Mouse (Mus musculus) frontal cortex, adult (tissue): ENCODE data around the gene Mrpl49.

Experiments used
- ATAC-seq: cut with Nextera tagmentation; 2 replicates; pipeline ENCODE4 v1.9.2; 2017; ENCODE audit warnings: mild to moderate bottlenecking, moderate library complexity, mixed read lengths; ENCODE audit not compliant: low TSS enrichment

The Mrpl49 gene

DNA sequence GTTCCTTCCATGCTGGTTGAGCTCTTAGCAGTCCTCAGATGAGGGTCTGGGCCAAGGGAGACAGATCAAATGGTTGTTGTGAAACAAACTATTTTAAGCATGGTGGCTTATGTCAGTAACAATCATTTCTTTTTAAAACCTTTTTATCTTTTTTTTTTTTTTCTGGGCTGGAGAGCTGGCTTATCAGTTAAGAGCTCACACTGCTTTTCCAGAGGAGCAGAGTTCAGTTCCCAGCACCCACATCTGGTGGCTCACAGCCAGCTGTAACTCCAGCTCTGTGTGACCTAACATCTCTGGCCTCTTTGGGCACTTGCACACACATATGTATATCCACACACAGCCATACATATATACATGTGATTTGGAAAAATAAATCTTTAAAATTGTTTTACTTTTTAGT lies 19.9 kb downstream of the Mrpl49 start:
- ATAC-seq, result no peak

DNA sequence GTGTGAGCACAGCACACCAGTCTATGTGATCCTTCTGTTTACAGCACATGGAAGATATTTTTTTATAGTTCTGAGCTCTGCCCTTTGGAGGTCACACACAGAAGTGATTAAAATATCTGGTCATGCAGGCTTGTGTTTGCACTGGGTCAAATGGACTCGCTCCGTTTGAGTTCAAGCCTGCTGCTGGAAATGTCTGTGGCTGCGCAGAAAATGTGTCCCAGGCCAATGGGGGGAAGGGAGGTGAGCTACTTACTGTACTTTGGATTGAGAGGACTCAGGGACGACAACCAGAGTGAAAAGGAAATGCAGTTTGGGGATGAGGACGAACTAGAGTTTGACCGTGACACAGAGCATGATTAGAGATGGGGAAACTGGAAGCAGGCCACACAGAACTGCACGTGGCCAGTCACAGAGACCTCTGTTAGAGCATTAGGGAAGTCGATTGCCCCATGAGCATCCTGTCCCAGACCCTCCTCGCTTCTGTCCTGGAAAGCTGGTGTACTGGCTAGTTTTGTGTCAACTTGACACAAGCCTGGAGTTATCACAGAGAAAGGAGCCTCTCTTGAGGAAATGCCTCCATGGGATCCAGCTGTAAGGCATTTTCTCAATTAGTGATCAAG lies 21.5 kb downstream of the Mrpl49 start:
- ATAC-seq, result no peak

DNA sequence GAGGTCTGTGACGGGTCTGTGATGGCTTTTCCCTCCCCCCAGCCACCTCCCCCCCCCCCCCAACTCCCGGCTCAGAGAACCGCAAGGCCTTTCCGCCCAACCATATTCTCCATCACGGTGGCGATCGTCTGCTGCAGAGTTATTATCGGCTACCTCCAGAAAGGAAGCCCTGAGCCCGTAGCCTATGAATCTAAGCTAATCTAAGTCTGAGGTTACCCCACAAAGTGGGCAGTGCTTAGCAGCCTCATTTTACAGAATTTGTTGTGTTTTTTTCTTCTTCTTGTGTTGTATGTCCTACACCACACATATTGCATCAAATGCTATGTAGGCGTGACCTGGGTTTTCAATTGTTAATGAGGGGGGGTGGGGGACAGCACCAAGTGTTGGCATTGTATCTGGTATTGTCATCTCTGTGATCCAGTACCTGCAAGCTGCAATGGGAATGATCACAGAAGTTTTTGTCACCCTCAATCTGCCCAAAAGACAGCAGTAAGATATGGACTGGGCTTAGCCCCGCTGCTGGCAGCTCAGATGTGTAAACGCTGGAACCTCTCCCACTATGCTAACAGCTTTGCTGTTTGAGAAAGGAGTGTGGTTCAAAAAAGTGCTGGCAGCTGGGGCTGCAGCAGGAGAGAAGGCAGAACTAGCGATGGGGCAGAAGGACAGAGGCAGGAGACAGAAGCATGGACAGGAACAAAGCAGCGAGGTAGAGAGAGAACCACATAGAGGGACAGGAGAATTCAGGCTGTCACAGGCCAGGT lies 26.9 kb downstream of the Mrpl49 start:
- ATAC-seq, result no peak

DNA sequence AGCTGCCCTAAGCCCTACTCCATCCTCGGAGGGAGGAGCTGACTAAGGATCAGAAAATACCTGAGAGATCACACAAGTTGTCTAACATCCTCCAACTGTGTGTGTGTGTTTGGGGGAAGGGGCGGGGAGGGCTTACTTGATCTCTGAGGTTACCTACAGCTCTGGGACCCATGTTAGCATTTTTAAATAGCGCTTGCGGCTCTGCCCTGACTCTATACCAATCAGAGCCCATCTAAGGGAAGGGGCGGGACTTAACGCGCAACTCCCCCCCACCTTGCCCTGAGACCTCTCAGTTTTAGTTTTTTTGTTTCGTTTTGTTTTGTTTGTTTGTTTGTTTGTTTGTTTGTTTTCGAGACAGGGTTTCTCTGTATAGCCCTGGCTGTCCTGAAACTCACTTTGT lies 28.2 kb downstream of the Mrpl49 start:
- ATAC-seq, result no peak

DNA sequence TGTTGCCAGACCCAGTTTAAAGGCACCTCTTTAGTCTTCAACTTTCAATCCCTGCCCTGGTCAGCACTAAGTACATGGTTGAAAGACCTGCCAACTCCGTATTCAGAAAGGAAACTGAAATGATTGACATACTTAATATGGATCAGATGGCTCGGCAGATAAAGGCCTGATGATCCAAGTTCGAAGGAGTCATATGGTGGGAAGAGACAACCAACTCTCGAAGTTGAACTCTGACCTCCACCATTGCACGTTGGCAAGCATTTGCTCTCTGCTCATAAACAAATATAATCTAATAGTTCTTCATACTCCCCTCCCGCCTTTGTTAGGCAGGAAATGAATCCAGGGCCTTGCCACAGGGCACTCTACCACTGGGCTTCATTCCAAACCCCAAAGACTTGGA lies 28.6 kb downstream of the Mrpl49 start:
- ATAC-seq, result no peak

DNA sequence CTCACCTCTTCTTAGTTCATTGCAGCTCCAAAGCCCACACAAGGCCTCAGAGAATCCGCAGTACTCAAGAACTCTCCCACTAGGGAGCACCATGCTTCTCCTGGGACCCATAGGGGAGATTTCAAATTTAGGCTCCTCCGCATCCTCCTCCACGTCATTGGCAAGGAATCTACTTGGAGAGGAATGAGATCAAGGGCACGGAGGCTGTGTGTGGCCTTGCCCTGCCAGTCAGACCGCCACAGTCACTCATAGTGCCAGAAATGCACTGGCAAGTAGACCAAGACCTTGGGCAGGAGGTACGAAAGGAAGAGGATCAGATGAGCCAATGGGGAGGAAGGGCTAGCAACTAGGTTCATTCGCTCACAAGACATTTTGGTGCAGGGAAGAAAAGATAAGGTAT lies 33.7 kb downstream of the Mrpl49 start:
- ATAC-seq, result no peak

DNA sequence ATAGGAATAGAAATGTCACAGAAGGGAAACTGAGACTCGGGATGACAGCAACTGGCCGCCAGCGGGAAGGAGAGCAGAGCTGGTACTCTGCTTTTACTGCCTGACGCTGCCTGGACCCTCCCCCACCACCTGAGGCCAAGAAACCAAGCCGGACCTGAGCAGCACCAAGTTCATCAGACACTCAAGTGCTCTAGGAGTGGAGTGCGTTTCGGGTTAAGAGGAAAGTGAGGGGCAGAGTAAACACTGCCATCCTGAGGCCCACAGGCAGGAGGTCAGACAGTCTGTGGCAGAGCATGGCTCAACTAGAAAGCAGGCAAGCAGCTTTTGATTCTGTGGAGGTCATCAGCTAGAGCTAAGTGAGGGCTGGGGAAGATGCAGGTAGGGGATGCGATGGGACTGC lies 34.5 kb downstream of the Mrpl49 start:
- no peak for ATAC-seq

DNA sequence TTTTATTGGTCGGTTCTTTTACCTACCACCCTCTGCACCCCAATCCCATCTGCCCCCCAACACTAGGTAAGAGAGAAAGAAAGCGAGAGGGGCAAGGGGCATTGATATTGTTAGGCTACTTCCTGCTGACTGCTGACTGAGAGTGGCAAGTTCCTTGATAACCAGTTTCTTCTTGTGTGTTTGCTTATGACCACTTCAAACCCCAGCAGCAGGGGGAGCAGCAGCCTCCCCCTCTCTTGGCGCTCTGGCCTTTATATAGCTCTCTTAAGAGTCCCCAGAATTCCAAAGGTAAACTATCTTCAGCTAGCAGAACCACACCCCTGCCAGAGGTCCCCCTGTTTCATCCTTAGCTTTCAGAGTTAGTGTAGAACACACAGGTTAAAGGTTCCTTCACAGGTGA lies 37.3 kb downstream of the Mrpl49 start:
- ATAC-seq, result no peak

DNA sequence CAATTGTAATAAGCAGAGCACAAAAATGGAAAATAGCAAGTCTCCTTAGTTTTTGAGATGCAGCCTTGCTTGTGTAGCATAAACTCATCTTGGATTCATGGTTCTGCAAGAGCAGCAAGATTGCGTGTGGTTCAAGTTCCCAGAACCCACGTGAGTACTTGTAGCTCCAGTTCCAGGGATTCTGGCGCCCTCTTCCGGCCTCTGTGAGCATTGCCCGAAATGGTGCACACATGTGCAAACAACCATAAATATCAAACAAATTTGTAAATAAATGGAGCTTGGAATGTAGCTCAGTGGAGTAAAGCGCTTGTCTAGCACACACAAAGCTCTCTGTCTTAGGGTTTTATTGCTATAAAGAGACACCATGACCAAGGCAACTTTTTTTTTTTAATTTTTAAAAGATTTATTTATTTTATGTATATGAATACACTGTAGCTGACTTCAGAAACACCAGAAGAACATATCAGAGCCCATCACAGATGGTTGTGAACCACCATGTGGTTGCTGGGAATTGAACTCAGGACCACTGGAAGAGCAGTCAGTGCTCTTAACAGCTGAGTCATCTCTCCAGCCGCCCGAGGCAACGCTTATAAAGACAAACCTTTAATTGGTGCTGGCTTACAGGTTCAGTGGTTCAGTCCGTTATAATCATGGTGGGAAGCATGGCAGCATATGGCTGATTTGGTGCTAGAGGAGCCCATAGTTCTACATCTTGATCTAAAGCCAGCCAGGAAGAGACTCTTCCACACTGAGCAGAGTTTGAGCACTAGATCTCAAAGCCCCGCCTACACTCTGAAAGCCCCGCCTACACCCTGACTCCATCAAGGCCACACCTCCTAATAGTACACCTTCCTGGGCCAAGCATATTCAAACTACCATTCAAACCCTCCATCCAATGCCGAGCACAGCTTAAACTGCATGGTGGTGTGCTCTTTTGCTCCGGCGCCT lies 39.2 kb downstream of the Mrpl49 start:
- 0 out of 2 replicates have a peak, but pooled peaks have one; percentile 24 for ATAC-seq

DNA sequence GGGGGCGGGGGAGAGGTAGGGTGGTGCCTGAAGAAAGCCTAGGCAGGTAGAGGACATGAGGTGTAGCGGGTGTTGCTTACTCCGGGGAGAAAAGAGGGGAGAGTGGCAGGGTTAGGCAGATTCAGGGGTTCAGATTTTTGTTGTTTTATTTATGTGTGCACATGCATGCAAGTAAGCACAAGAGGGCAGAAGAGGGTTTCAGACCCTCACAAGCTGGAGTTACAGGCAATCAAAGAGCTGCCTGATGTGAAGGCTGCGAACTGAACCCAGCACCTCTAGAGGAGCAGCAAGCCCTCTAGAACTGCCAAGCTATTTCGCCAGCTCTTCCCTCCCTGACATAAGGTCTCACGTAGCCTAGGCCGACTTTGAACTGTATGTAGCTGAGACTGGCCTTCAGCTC lies 41.1 kb downstream of the Mrpl49 start:
- no peak for ATAC-seq

DNA sequence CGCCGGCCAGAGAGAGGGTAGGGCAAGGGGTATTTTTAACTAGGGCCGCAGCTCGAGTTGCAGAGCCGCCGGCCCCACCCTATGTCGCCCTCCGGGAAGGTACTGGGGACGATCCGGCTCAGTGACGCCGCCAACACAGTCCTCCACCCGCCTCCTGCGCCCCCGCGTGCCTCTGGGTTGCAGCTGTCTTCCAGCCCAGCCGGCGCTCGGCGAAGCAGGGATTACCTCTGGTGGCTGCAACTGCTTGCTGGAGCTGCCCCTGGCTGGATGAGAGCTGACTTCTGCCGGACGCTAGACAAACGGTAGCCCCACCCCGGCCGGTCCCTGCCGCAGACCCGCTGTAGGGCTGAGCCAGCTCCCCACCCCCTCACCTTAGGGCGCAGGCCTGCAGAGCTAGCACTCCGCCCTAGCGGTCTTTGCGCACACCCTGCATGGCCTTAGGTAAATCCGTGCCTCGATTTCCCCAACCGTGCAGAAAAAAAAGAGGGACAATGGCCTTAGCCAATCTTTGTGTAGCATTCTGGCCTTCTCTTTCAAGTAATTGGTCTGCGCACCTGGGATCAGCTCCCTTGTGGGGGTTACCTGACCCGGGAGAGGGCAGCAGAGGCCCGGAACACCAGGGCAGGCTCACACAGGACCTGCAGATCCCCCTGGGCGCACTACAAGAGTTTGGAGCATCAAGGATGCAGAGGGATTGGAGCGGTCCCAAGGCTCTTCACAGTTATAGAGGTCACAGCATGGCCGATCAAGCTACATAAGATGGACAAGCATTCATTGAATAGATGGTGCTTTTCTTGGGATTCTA lies 41.9 kb downstream of the Mrpl49 start, which contains the start of gene Capn1:
Gene Capn1, minus strand, starts transcription at position 387 of the 805 bp plus-strand sequence.
- ATAC-seq, result peak; percentile 84

DNA sequence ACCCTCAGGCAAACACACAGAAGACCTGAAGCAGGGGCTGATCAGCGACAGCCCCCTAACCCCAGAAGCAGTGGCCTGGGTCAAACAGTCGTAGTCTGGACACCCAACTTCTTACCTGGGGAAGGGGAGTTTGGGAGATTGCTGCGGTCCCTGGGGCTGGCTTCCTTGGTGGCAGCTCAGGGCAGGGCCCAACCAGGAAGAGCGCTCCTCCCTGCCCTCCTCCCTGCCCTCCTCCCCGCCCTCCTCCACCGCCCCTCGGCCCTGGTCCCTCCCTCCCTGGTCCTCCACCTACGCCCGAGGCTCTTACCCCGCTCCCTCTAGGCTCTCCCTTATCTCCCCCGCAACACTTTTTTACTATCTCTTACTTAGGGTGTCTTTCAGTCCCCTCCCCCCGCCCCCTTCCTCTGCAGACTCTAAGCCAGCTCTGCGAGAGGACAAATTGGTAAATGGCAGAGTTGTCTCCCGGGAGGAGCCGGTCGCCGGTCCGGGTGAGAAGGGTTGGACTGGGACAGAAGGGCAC lies 42.5 kb downstream of the Mrpl49 start:
- ATAC-seq, result peak; percentile 44; the same call in 1 of the 2 replicates

DNA sequence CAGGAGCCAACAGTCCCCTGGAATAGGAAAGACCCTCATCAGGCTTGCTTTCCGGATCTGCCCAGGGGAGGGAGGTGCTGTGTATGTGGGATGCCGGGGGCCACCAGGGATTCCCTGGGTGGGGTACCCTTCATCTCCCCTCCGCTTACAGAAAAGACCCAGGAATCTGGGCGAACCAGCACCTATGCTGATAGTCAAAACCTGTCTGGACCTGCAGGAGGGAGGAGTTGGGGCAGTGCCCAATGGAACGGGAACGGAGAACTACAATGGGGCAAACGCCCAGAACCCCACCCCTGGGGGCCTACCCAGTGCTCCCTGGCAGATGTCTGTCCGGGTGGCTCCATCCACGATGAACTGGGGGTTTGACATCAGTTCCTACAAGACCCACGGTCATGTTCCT lies 43.9 kb downstream of the Mrpl49 start:
- no peak for ATAC-seq

DNA sequence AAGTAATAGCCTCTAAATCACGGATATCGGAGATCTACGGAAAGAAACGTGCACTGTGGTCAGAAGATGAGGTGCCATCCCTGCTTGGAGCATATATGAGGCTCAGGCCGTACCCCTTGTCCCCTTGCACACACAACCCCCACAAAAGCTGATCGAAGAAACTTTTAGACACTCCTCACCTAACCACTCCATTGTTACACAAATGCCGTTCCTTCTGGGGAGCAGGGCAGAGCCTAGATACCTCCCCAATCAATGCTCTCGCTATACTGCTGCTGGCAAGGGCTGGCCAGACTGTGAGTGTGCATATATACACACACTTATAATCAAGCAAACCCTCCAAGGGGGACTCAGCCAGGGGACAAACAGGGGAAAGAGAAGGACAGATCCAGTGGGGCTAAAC lies 48.4 kb downstream of the Mrpl49 start:
- ATAC-seq, result no peak

DNA sequence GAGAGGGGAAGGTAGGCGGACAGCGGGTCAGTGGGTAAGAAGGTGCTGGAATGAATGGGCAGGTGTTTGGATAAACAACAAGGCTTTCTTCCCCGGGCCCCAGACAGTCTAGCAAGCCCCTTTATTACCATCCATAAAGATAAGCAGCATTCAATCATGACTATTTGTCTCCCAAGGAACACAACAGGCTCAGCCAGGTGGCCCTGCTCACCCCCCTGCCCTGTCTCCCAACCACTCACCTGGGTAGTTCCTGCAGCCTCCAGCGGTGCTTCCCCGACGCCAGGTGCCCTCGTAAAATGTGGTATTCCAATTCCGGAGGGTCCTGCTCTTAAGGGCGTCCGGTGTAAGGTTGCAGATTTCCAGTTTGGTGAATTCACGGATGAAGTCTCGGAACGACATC lies 50.6 kb downstream of the Mrpl49 start:
- ATAC-seq, result no peak

DNA sequence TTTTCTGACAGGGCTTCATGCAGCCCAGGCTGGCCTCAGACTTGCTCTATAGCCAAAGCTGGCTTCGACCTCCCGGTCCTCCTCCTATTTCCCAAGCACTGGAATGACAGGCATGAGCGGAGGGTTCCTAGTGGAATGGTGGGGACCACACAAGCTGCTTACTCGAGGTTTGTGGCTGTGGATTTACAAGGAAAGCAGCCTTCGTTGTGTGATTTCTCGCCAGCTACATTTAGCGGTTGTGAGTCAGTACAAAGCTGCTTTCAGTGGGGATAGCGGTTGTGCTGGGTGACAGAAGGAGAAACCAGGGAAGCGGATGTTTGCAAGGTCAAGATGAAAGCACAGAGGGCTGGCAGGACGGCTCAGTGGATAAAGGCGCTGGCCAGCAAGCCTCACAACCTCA lies 52.0 kb downstream of the Mrpl49 start:
- ATAC-seq, result no peak
